Mouse (Mus musculus): ENCODE results near the gene Tnfrsf14. TPM values are rescaled to one million over a fixed set of nuclear protein-coding genes. Genes with fewer than 3 reads are reported as not detected.
A peak's percentile ranks its signal among the peaks of the same experiment; 100 is the strongest.

The Tnfrsf14 gene
- polyA plus RNA-seq, 1 experiment from 2014 or later, result 0.43 TPM

DNA sequence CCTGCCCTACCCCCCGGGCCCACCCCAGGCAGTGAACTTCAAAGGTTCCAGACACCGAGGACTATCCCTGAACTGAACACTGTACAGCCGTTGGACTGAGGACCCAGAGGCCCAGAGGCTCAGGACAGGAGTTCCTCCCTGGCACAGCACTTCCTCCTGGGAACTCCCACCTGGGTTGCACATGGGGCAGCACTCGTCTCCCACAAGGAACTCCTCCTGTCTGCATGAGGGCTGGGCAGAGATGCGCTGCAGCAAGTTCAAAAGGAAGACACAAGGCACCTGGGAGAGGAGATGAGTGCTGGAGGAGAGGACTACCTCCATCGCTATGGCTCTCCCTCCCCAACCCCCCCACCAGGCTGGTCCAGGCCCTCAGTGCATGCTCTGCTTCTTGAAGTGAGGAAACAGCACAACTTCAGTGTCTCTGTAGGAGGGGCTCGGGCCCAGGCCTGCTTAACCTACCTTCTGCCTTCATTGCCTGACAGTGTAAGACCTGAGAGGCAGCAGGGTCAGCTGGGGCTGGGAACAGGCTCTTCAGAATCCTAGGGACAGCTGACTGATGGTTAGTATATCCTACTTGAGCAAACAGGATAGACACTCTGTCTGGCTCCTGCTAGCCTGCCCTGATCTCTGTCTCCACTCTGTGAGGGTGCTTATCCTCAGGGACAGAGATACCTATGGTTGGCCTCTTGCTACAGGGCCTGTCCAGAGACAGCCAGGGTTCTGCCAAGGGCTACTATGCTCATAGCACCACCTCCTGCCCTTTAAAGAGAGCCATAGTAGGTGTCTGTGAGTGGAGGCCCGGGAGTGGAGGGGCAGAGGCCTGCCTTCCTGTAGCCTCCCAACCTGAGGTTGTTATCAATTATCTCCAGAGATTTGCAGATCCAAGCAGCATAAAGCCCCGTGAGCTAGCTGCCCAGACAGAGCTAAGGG is 1.1 kb downstream of the Tnfrsf14 start:
- peaks cover 36% of the 10 kb centered on the region for H3K4me1 ChIP-seq (replicated peaks)
- no peaks in the 10 kb centered on the region for H3K36me3 ChIP-seq
- H3K27ac ChIP-seq, result peak overlapping the region; percentile 80
- DNase-seq (ENCODE audit: low spot score), result no peak
- WGBS, result 74% methylated on average over 9 of the region's 9 CpGs
- H3K27me3 ChIP-seq (ENCODE audit: insufficient read depth, poor library complexity, severe bottlenecking), result 0 out of 2 replicates have a peak, but pooled peaks cover 2% of the 10 kb centered on the region
- H3K9me3 ChIP-seq, result no peaks in the 10 kb centered on the region
- H3K4me3 ChIP-seq, result peak overlapping the region; percentile 23; the same call in 1 of the 2 replicates

GRCm38 (mm10) chr4:154925413-154925812 is 3.0 kb downstream of the Tnfrsf14 start:
- no peak overlapping the region for H3K27ac ChIP-seq
- DNase-seq (ENCODE audit: low spot score), result no peak
- peaks cover 36% of the 10 kb centered on the region for H3K4me1 ChIP-seq (replicated peaks)
- no peak overlapping the region for H3K4me3 ChIP-seq
- H3K36me3 ChIP-seq, result no peaks in the 10 kb centered on the region
- H3K27me3 ChIP-seq (ENCODE audit: insufficient read depth, poor library complexity, severe bottlenecking), result 0 out of 2 replicates have a peak, but pooled peaks cover 2% of the 10 kb centered on the region
- H3K9me3 ChIP-seq, result no peaks in the 10 kb centered on the region
- WGBS, result 57% methylated on average over 4 of the region's 4 CpGs

DNA sequence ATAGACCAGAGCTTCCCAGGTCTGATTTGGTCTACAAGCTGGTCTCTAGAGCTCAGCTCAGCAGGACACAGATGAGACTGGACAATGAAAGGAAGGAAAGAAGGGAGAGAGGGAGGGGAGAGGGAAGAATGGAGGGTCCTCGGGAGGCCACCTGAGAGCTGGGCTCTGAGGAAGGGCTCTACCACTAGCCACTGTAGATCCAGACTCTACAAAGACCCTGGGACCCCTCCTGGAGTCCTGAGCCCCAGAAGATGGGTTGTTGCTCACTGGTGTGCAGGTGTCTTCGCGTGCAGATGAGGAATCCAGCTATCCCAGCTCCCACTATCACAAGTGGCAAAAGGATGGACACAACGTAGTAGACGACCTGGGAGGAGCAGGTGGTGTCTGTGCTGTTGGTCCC is 5.4 kb downstream of the Tnfrsf14 start:
- Histone ChIP-seq H3K27me3 (ENCODE audit: insufficient read depth, poor library complexity, severe bottlenecking) (0 out of 2 replicates have a peak, but pooled peaks cover 2% of the 10 kb centered on the region), H3K9me3 (no peaks in the 10 kb centered on the region), H3K36me3 (no peaks in the 10 kb centered on the region), H3K4me1 (replicated peaks) (peaks cover 24% of the 10 kb centered on the region), H3K4me3 (no peak overlapping the region), H3K27ac (no peak overlapping the region)
- DNase-seq (ENCODE audit: low spot score), result no peak
- 83% methylated on average over 5 of the region's 5 CpGs for WGBS

DNA sequence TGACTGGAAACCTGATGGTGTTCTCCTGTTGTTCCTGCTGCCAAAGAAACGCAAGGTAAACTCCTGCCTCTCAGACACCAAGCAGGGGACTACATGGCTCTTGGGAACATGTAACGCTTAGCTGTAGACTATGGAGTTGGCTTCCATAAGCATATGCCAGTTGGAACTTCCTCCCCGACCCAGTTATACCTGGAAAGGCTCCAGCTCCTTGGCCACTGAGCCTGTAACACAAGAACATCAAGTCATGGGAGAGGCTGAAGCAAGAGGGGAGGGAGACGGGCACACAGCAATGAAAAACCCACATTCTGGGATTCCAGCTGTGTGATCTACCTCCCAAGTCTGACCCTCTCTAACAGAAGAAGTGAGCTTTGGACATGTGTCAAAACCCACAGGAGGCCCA is 6.1 kb downstream of the Tnfrsf14 start:
- WGBS, result 86% methylated on average over 4 of the region's 4 CpGs
- H3K27me3 ChIP-seq (ENCODE audit: insufficient read depth, poor library complexity, severe bottlenecking), result 0 out of 2 replicates have a peak, but pooled peaks cover 2% of the 10 kb centered on the region
- DNase-seq (ENCODE audit: low spot score), result no peak
- H3K9me3 ChIP-seq, result no peaks in the 10 kb centered on the region
- 0 out of 2 replicates have a peak overlapping the region, but pooled peaks have one; percentile 14 for H3K27ac ChIP-seq
- H3K4me1 ChIP-seq (replicated peaks), result peaks cover 17% of the 10 kb centered on the region
- no peak overlapping the region for H3K4me3 ChIP-seq
- no peaks in the 10 kb centered on the region for H3K36me3 ChIP-seq

DNA sequence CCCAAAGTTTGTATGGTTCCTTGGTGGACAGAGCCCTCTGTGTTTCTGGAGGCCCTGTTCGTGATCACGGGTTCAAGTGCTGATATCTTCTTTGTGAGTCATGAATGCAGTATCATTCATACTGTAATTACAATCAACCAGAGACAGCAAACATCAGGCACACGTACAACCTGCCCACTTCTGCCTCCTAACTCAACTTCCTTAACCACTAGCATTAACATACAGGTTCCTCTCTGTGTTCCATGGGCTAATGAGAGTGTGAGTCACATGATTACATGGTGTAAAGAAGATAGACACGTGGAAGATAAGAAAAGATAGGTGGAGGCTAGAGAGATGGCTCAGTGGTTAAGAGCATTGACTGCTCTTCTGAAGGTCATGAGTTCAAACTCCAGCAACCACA is 11.7 kb downstream of the Tnfrsf14 start:
- Histone ChIP-seq H3K9me3 (no peaks in the 10 kb centered on the region), H3K27ac (no peak overlapping the region), H3K4me1 (replicated peaks) (peaks cover 8% of the 10 kb centered on the region), H3K4me3 (no peak overlapping the region), H3K36me3 (no peaks in the 10 kb centered on the region), H3K27me3 (ENCODE audit: insufficient read depth, poor library complexity, severe bottlenecking) (no peaks in the 10 kb centered on the region)
- WGBS, result 91% methylated on average over 4 of the region's 4 CpGs
- DNase-seq (ENCODE audit: low spot score), result no peak

DNA sequence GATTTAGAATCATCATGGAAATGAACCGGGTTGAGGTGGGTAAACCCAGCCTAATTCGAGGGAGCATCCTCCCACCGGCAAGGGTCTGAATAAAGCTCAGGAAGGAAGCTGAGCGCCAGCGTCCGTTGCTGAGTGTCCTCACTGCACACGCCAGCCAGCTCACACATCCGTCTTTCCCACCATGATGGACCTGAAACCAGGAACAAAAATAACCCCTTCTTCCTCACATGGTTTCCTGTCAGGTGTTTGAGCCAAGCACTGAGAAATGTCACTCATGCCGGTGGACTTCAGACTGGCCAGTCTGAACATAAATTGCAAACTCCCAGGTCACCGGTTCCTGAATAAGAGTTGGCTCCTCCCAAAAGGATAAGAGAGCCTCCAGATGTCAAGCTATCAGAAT is 13.1 kb downstream of the Tnfrsf14 start:
- Histone ChIP-seq H3K27me3 (ENCODE audit: insufficient read depth, poor library complexity, severe bottlenecking) (no peaks in the 10 kb centered on the region), H3K27ac (no peak overlapping the region), H3K4me3 (no peak overlapping the region), H3K4me1 (replicated peaks) (peaks cover 22% of the 10 kb centered on the region), H3K9me3 (no peaks in the 10 kb centered on the region), H3K36me3 (no peaks in the 10 kb centered on the region)
- 89% methylated on average over 10 of the region's 10 CpGs for WGBS
- no peak for DNase-seq (ENCODE audit: low spot score)

GRCm38 (mm10) chr4:154914707-154915106 is 13.7 kb downstream of the Tnfrsf14 start:
- H3K4me3 ChIP-seq, result no peak overlapping the region
- H3K36me3 ChIP-seq, result no peaks in the 10 kb centered on the region
- DNase-seq (ENCODE audit: low spot score), result no peak
- H3K27ac ChIP-seq, result no peak overlapping the region
- no peaks in the 10 kb centered on the region for H3K9me3 ChIP-seq
- peaks cover 25% of the 10 kb centered on the region for H3K4me1 ChIP-seq (replicated peaks)
- 80% methylated on average over 3 of the region's 3 CpGs for WGBS
- no peaks in the 10 kb centered on the region for H3K27me3 ChIP-seq (ENCODE audit: insufficient read depth, poor library complexity, severe bottlenecking)

DNA sequence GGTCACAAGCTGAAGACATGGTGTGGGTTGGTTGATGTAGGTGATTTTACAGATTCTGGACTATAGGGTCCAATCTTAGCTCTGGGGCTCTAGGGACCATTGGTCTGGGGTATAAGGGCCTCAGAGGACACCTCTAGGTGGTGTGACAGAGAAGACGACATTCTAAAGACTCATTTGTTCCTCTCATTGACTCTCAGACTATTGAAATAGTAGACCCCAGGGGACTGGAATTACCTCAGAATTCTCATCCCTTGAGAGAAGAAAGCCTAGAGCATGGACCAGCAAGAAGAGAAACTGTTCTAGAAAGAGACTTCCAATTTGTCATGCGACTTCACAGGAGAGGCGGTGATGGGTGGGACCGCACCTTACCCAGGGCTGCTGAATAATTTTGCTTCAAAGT is 14.1 kb downstream of the Tnfrsf14 start:
- Histone ChIP-seq H3K36me3 (no peaks in the 10 kb centered on the region), H3K27ac (no peak overlapping the region), H3K4me1 (replicated peaks) (peaks cover 25% of the 10 kb centered on the region), H3K9me3 (no peaks in the 10 kb centered on the region), H3K27me3 (ENCODE audit: insufficient read depth, poor library complexity, severe bottlenecking) (no peaks in the 10 kb centered on the region), H3K4me3 (no peak overlapping the region)
- no peak for DNase-seq (ENCODE audit: low spot score)
- WGBS, result 97% methylated on average over 4 of the region's 4 CpGs

- Histone ChIP-seq H3K4me1 (replicated peaks) (peaks cover 25% of the 10 kb centered on the region), H3K9me3 (no peaks in the 10 kb centered on the region), H3K4me3 (no peak overlapping the region), H3K36me3 (no peaks in the 10 kb centered on the region), H3K27me3 (ENCODE audit: insufficient read depth, poor library complexity, severe bottlenecking) (no peaks in the 10 kb centered on the region), H3K27ac (no peak overlapping the region)
- no peak for DNase-seq (ENCODE audit: low spot score)
- 93% methylated on average over 3 of the region's 3 CpGs for WGBS
These were observed 14.5 kb downstream of the Tnfrsf14 start for GRCm38 (mm10) chr4:154913845-154914244.

- H3K27ac ChIP-seq, result peak overlapping the region; percentile 47
- WGBS, result 75% methylated on average over 2 of the region's 2 CpGs
- no peaks in the 10 kb centered on the region for H3K27me3 ChIP-seq (ENCODE audit: insufficient read depth, poor library complexity, severe bottlenecking)
- H3K9me3 ChIP-seq, result no peaks in the 10 kb centered on the region
- no peaks in the 10 kb centered on the region for H3K36me3 ChIP-seq
- peaks cover 31% of the 10 kb centered on the region for H3K4me1 ChIP-seq (replicated peaks)
- DNase-seq (ENCODE audit: low spot score), result no peak
- no peak overlapping the region for H3K4me3 ChIP-seq
These were observed 16.7 kb downstream of the Tnfrsf14 start for GRCm38 (mm10) chr4:154911644-154912043.

DNA sequence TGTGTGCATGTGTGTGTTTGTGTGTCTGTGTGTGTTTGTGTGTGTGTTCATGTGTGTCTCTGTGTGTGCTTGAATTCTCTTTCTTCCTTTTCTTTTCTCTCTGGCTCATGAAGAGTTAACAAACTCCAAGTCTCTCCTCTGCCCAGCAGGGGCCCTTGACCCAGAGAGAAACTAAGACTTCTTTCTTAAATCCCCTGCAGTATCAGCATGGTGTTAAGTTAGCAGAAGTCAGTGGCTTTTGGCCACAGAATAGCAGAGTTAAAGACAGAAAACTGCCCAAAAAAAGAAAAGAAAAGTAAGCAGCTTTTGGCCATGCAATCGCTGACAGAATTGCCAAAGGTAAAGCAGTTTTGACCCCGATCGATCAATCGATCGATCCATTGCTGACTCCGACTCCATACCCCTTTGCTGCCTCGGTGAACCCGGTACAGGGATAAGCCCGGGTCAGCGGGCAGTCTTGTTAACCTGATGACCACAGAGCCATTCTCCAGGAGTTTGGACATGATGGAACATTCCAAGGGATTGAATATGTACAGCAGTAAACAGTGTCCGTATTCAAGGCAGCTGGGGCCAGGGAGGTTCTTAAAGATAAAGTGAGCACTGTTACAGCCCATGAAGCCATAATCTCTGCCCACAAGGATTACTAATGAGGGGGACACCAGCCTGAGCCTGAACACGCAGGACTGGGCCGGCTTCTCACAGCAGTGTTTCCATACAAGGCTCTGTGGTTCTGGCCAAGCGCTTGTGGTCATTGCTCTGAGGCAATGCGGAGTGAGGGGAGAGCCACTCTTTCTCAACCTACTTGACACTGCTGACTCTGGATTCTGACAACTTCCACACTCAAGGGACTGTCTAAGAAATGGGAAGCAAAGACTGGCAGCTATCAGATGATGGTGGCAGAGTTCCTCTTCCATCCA is 17.5 kb downstream of the Tnfrsf14 start:
- WGBS, result 18% methylated on average over 15 of the region's 15 CpGs
- DNase-seq (ENCODE audit: low spot score), result no peak
- Histone ChIP-seq H3K4me1 (replicated peaks) (peaks cover 31% of the 10 kb centered on the region), H3K27ac (peak overlapping the region; percentile 47), H3K36me3 (no peaks in the 10 kb centered on the region), H3K4me3 (no peak overlapping the region), H3K27me3 (ENCODE audit: insufficient read depth, poor library complexity, severe bottlenecking) (no peaks in the 10 kb centered on the region), H3K9me3 (no peaks in the 10 kb centered on the region)

DNA sequence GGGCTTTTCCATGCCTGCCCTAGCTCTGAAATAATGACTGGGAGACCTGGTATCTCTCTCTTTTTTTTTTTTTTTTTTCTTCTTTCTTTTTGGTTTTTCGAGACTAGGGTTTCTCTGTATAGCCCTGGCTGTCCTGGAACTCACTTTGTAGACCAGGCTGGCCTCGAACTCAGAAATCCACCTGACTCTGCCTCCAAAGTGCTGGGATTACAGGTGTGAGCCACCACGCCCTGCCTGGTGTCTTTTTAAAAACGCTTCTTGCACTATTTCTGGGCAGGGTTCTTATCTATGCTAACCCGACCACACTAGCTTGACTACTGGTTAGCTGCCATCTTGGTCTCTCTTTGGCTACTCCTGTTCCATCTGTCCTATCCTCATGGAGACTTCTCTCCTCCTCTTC is 19.9 kb downstream of the Tnfrsf14 start:
- H3K36me3 ChIP-seq, result no peaks in the 10 kb centered on the region
- H3K9me3 ChIP-seq, result no peaks in the 10 kb centered on the region
- peaks cover 47% of the 10 kb centered on the region for H3K4me1 ChIP-seq (replicated peaks)
- no peak overlapping the region for H3K4me3 ChIP-seq
- DNase-seq (ENCODE audit: low spot score), result no peak
- H3K27me3 ChIP-seq (ENCODE audit: insufficient read depth, poor library complexity, severe bottlenecking), result no peaks in the 10 kb centered on the region
- H3K27ac ChIP-seq, result no peak overlapping the region
- WGBS, result 83% methylated on average over 5 of the region's 5 CpGs
